Mouse (Mus musculus) inflammation-experienced regulatory T-cells, adult 6 months (primary cell): ENCODE data around the gene Gm21858. TPM values are rescaled to one million over a fixed set of nuclear protein-coding genes. Genes with fewer than 3 reads are reported as not detected.
"Not testable (repeated sequence)": the region's sequence is repeated elsewhere in the genome, so short reads cannot be mapped to it uniquely, and the experiment has no call there.

Source experiments
- ATAC-seq: one replicate; pipeline ENCODE4 v1.8.0; 2017
- polyA plus RNA-seq, 3 experiments: library from polyadenylated mRNA; unstranded; fragments of 100-300 nt; shearing (Covaris generic); gene quantifications; one replicate each; pipeline ENCODE4 v1.2.1; 2017

The Gm21858 gene
- not detected for polyA plus RNA-seq

DNA sequence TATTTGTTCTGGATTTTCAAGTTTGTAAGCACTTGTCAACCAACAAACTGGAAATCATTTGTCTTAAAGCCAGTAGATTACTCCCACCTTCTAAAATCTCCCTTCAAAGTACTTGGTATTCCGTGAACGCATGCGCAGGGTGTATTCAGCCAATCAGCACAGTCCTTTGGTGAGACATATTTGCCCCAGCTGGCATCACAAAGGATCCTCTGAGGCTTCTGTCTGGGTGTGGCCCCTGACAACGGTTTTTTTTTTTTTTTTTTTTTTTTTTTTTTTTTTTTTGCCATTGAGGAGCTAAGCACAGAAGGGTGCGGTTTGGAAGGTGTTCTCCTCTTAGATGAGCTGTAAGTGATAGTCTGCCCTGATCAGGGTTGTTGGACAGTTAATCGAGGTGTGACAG is at the start of gene Gm21858:
Gene Gm21858 (plus strand): TSS at position 301 of the 400 bp plus-strand sequence.
- not testable (repeated sequence) for ATAC-seq
